Mouse (Mus musculus) forebrain, embryonic 13.5 days (tissue): Measurements from ENCODE around the gene Akr1c6. TPM values are rescaled to one million over a fixed set of nuclear protein-coding genes. Genes with fewer than 3 reads are reported as not detected.
"Not testable (repeated sequence)": the region's sequence is repeated elsewhere in the genome, so short reads cannot be mapped to it uniquely, and the experiment has no call there.

Experiments
- ATAC-seq: fragments of 200-750 bp; cut with Nextera tagmentation; 2 replicates; pipeline ENCODE4 v1.8.0; 2017
- H3K27ac ChIP-seq: fragments of 300-500 bp; sonication (generic); 2 replicates; pipeline ENCODE4 v1.5.1; 2015; ENCODE audit warnings: inconsistent platforms, mild to moderate bottlenecking, moderate library complexity
- H3K27me3 ChIP-seq: fragments of 300-500 bp; sonication (generic); 2 replicates; pipeline ENCODE4 v1.6.1; 2015; ENCODE audit warnings: mild to moderate bottlenecking, inconsistent platforms
- H3K36me3 ChIP-seq: fragments of 300-500 bp; sonication (generic); 2 replicates; pipeline ENCODE4 v1.6.1; 2015; ENCODE audit warnings: mild to moderate bottlenecking, inconsistent platforms; ENCODE audit not compliant: poor library complexity, severe bottlenecking
- H3K4me1 ChIP-seq: fragments of 300-500 bp; sonication (generic); 2 replicates; pipeline ENCODE4 v1.6.1; 2015; ENCODE audit warnings: inconsistent platforms
- H3K4me2 ChIP-seq: fragments of 300-500 bp; sonication (generic); 2 replicates; pipeline ENCODE4 v1.6.1; 2015; ENCODE audit warnings: inconsistent platforms, mild to moderate bottlenecking, moderate library complexity
- H3K4me3 ChIP-seq: fragments of 300-500 bp; sonication (generic); 2 replicates; pipeline ENCODE4 v1.5.1; 2015; ENCODE audit warnings: mild to moderate bottlenecking, inconsistent platforms
- H3K9ac ChIP-seq: fragments of 300-500 bp; sonication (generic); 2 replicates; pipeline ENCODE4 v1.6.1; 2015; ENCODE audit warnings: mild to moderate bottlenecking, inconsistent platforms
- H3K9me3 ChIP-seq: fragments of 300-500 bp; sonication (generic); replicated peaks from 2 replicates; pipeline ENCODE4 v1.6.1; 2016; ENCODE audit warnings: inconsistent platforms
- WGBS: fragments of 180-500 bp; shearing (Covaris S2); methylation state at CpG from one replicate; pipeline ENCODE4 v1.1.7; 2015; 5-methylcytosine and 5-hydroxymethylcytosine counted together
- polyA plus RNA-seq: library from polyadenylated mRNA; unstranded; fragments of >200 nt; fragmentation: Nextera tagmentation; extraction: Ambion mirVana; gene quantifications from 2 replicates; pipeline ENCODE4 v1.2.1, GENCODE M21; 2015

Akr1c6 gene
- not detected in 2 replicates for polyA plus RNA-seq

DNA sequence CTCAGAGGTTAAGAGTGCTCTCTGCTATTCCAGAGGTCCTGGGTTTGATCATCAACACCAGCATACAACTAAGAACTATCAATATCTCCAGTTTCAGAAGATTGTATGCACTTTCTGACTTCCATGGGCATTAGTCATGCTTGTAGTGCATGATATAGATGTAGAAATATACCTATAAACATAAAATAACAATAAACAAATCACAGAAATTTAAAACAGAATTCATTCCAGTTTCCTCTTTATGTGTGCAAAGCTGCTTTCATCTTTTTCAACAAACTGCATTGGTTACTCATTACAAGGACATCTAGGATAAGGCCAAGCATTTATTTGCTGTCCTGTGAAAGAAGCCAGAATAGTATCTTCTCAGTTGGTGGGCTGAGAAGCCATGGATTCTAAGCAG lies at the start of gene Akr1c6:
Gene Akr1c6 (plus strand): TSS at position 301 of the 400 bp plus-strand sequence.
- no peak for ATAC-seq
- Histone ChIP-seq H3K9me3 (no peaks in the 10 kb centered on the region), H3K27me3 (no peaks in the 10 kb centered on the region), H3K9ac (no peak within 1 kb of the TSS), H3K27ac (no peak within 1 kb of the TSS), H3K4me3 (no peak within 1 kb of the TSS), H3K36me3 (no peaks in the 10 kb centered on the region), H3K4me1 (no peaks in the 10 kb centered on the region), H3K4me2 (no peak within 1 kb of the TSS)

- Histone ChIP-seq H3K9ac (no peak overlapping the region), H3K4me1 (no peaks in the 10 kb centered on the region), H3K27me3 (no peaks in the 10 kb centered on the region), H3K4me2 (no peak overlapping the region), H3K36me3 (no peaks in the 10 kb centered on the region), H3K9me3 (no peaks in the 10 kb centered on the region), H3K27ac (no peak overlapping the region), H3K4me3 (no peak overlapping the region)
- ATAC-seq: no peak
- 81% methylated on average over 1 of the region's 1 CpGs for WGBS
Observed at GRCm38 (mm10) chr13:4384918-4385317, 49.2 kb upstream of the Akr1c6 start.

DNA sequence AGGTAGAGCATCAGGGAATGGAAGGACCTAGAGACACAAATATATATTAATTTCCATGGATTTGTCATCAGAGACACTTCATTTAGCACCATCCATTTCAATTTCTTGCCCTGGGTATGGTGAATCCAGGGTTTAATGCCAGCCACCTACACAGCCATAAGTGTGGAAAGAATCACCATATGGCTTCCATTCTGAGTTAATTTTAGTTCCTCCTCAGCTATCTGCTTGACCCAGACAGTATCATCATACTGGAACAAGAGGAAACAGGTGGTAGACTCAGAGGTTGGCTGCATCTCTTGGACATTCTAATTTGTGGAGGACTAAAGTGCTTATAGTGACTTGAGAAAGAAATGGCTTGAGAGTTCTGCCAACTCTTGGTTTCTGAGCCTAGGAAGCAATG lies 48.6 kb upstream of the Akr1c6 start:
- no peak overlapping the region for H3K9ac ChIP-seq
- no peaks in the 10 kb centered on the region for H3K27me3 ChIP-seq
- no peaks in the 10 kb centered on the region for H3K9me3 ChIP-seq
- no peaks in the 10 kb centered on the region for H3K4me1 ChIP-seq
- no peak overlapping the region for H3K4me3 ChIP-seq
- no peak for ATAC-seq
- H3K36me3 ChIP-seq: no peaks in the 10 kb centered on the region
- no peak overlapping the region for H3K4me2 ChIP-seq
- no peak overlapping the region for H3K27ac ChIP-seq

- Histone ChIP-seq H3K36me3 (no peaks in the 10 kb centered on the region), H3K9ac (no peak overlapping the region), H3K4me3 (no peak overlapping the region), H3K4me1 (no peaks in the 10 kb centered on the region), H3K9me3 (no peaks in the 10 kb centered on the region), H3K27me3 (no peaks in the 10 kb centered on the region), H3K27ac (no peak overlapping the region), H3K4me2 (no peak overlapping the region)
- WGBS: 83% methylated on average over 2 of the region's 2 CpGs
- ATAC-seq: no peak
Observed at GRCm38 (mm10) chr13:4388762-4389446, 45.2 kb upstream of the Akr1c6 start.

DNA sequence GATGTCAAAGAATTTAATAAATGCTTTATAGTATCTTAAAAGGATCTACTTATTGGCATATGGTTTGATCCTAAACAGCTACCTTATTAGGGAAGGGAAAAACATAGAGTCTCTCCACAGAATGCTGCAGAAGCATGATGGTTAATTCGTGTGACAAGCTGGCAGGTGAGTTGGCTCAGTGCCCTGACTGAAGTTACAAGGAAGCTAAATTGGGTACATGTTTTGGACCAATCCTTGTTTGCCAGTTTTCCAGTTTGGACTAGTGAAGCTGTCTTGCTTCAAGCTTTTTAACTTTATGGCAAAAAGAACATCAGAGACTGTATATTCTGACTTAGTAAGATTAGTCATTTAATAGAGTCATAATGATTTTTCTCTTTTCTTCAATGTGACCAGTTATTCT lies 33.7 kb upstream of the Akr1c6 start:
- not testable (repeated sequence) for H3K36me3 ChIP-seq, H3K4me3 ChIP-seq, H3K9ac ChIP-seq, ATAC-seq, H3K9me3 ChIP-seq, H3K4me1 ChIP-seq, H3K4me2 ChIP-seq, H3K27ac ChIP-seq, H3K27me3 ChIP-seq
- 63% methylated on average over 1 of the region's 1 CpGs for WGBS

DNA sequence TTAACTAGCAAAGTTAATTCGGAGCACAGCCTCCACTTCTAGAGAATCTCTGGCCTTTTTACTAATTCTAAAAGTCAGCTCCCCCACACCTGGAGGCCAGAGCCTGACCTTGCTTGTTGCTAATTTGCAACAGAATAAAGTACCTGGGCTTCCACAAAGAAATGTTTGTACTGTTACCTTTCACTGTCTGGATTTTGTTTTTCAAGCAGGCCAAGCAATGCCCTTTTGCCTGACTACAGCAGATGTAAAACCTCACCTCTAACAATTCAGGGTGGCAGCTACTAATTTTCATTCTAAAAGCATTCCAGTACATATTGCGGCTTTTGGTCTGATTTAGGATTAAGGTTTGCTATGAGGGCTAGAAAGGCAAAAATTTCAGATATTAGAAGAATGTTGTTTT lies 33.3 kb upstream of the Akr1c6 start:
- ATAC-seq: no peak
- Histone ChIP-seq H3K4me3 (no peak overlapping the region), H3K4me2 (no peak overlapping the region), H3K27me3 (no peaks in the 10 kb centered on the region), H3K9ac (no peak overlapping the region), H3K36me3 (no peaks in the 10 kb centered on the region), H3K27ac (no peak overlapping the region), H3K9me3 (peaks cover 10% of the 10 kb centered on the region), H3K4me1 (no peaks in the 10 kb centered on the region)
- WGBS: 94% methylated on average over 2 of the region's 2 CpGs

- Histone ChIP-seq H3K9ac (no peak overlapping the region), H3K27ac (no peak overlapping the region), H3K4me2 (no peak overlapping the region), H3K36me3 (no peaks in the 10 kb centered on the region), H3K4me1 (no peaks in the 10 kb centered on the region), H3K9me3 (peaks cover 10% of the 10 kb centered on the region), H3K4me3 (no peak overlapping the region), H3K27me3 (no peaks in the 10 kb centered on the region)
- no peak for ATAC-seq
Observed at GRCm38 (mm10) chr13:4402221-4402620, 31.9 kb upstream of the Akr1c6 start.

DNA sequence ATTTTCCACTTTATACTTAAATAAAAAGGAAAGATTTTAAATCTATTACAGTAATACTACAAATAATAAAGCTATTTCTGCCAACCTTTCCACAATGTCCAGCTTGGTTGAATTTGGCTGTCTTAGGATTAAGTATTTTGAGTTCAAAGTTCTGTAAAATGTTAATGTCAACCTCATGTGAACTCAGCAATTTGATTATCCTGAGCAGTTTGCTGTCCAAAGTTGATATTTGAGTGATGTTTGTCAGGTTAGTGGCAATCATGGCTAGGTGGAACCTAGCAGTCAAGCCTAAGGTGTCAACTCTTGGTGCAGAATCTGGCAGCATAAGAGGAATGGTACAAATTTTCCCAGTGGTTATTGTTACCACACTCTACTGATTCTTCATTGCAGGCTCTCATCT lies 29.4 kb upstream of the Akr1c6 start:
- ATAC-seq: no peak
- H3K27ac ChIP-seq: no peak overlapping the region
- H3K4me2 ChIP-seq: no peak overlapping the region

GRCm38 (mm10) chr13:4406771-4407170 lies 27.3 kb upstream of the Akr1c6 start:
- H3K4me2 ChIP-seq: no peak overlapping the region
- 82% methylated on average over 1 of the region's 1 CpGs for WGBS
- H3K27me3 ChIP-seq: no peaks in the 10 kb centered on the region
- H3K4me1 ChIP-seq: no peaks in the 10 kb centered on the region
- peaks cover 3% of the 10 kb centered on the region; the same call in 1 of the 2 replicates for H3K9me3 ChIP-seq
- H3K4me3 ChIP-seq: no peak overlapping the region
- no peak overlapping the region for H3K9ac ChIP-seq
- no peaks in the 10 kb centered on the region for H3K36me3 ChIP-seq
- H3K27ac ChIP-seq: no peak overlapping the region
- ATAC-seq: no peak

More for the DNA sequence above, 29.4 kb upstream of the Akr1c6 start:
- no peaks in the 10 kb centered on the region for H3K27me3 ChIP-seq
- H3K9me3 ChIP-seq: peaks cover 10% of the 10 kb centered on the region
- no peaks in the 10 kb centered on the region for H3K4me1 ChIP-seq
- H3K9ac ChIP-seq: no peak overlapping the region
- H3K36me3 ChIP-seq: no peaks in the 10 kb centered on the region
- no peak overlapping the region for H3K4me3 ChIP-seq

DNA sequence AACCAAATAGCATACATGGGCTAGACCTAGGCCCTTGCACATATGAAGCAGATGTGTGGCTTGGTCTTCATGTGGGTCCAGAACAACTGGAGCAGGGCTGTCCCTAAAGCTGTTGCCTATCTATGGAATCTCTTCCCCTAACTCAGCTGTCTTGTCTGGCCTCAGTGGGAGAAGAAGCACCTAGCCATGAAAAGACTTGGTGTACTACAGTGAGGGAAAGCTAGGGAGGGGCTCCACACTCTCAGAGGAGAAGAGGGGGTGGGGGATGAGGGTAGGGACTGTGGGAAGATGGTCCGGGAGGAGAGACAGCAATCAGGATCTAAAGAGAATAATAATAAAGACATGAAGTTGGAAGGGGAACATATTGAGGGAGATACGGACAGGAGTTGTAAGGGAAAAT lies 5.5 kb upstream of the Akr1c6 start:
- H3K27ac ChIP-seq: no peak overlapping the region
- H3K4me1 ChIP-seq: no peaks in the 10 kb centered on the region
- H3K36me3 ChIP-seq: no peaks in the 10 kb centered on the region
- H3K4me3 ChIP-seq: no peak overlapping the region
- H3K9me3 ChIP-seq: no peaks in the 10 kb centered on the region
- WGBS: 88% methylated on average over 2 of the region's 2 CpGs
- ATAC-seq: no peak
- no peaks in the 10 kb centered on the region for H3K27me3 ChIP-seq
- H3K9ac ChIP-seq: no peak overlapping the region
- no peak overlapping the region for H3K4me2 ChIP-seq

DNA sequence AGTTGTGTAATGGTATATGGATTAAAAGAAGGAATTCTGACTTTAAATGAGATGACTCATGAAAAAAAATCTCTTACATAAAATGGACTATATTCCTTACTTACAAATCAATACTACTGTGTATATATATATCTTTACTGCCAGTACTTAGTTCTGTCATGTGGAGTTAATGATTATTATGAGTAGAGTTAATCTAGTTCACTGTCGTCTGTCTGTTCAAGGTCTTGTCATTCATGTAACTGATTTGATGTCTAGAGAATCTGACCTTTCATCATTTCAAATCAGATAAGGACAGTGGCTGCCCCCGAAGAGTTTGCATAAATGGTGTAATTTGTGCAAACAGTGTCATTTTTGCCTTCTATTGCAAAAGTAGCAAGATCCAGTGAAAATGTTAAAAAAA lies 5.1 kb upstream of the Akr1c6 start:
- H3K4me1 ChIP-seq: no peaks in the 10 kb centered on the region
- no peaks in the 10 kb centered on the region for H3K9me3 ChIP-seq
- ATAC-seq: no peak
- no peaks in the 10 kb centered on the region for H3K27me3 ChIP-seq
- H3K4me2 ChIP-seq: no peak overlapping the region
- no peak overlapping the region for H3K27ac ChIP-seq
- H3K9ac ChIP-seq: no peak overlapping the region
- no peak overlapping the region for H3K4me3 ChIP-seq
- WGBS: 79% methylated on average over 2 of the region's 2 CpGs
- H3K36me3 ChIP-seq: no peaks in the 10 kb centered on the region

- Histone ChIP-seq H3K4me1 (no peaks in the 10 kb centered on the region), H3K36me3 (no peaks in the 10 kb centered on the region), H3K4me2 (no peak overlapping the region), H3K4me3 (no peak overlapping the region), H3K27ac (no peak overlapping the region), H3K27me3 (no peaks in the 10 kb centered on the region), H3K9me3 (no peaks in the 10 kb centered on the region), H3K9ac (no peak overlapping the region)
- ATAC-seq: no peak
- WGBS: 88% methylated on average over 1 of the region's 1 CpGs
Observed at GRCm38 (mm10) chr13:4431129-4431528, 3.0 kb upstream of the Akr1c6 start.

DNA sequence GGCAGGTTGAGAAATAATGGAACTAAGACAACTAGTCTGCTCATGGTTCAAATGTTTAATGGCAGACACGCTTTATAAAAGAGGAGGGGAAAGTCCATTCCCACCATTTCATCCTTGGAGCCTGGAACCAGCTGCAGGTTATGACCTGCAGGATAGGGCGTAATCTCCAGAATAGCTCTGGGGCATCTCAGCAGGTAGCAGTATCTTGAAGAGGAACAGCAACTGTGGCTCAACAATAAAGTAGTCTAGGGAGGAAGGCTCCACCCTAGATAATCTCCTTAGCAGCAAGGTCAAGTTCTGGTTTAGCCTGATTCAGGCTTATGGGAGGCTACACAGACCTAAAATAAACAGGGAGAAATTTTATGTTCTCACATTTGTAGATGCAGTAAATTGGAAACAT lies 31.5 kb downstream of the Akr1c6 start:
- no peak overlapping the region for H3K9ac ChIP-seq
- H3K36me3 ChIP-seq: no peaks in the 10 kb centered on the region
- no peaks in the 10 kb centered on the region for H3K27me3 ChIP-seq
- H3K4me3 ChIP-seq: no peak overlapping the region
- no peak for ATAC-seq
- WGBS: 93% methylated on average over 2 of the region's 2 CpGs
- no peak overlapping the region for H3K27ac ChIP-seq
- H3K9me3 ChIP-seq: 0 out of 2 replicates have a peak, but pooled peaks cover 3% of the 10 kb centered on the region
- H3K4me1 ChIP-seq: no peaks in the 10 kb centered on the region
- H3K4me2 ChIP-seq: no peak overlapping the region
